Mouse (Mus musculus) midbrain, embryonic 15.5 days (tissue): ENCODE measurements around the gene Adam11. TPM values are rescaled to one million over a fixed set of nuclear protein-coding genes. Genes with fewer than 3 reads are reported as not detected.

ENCODE experiments used
- ATAC-seq: fragments of 200-750 bp; cut with Nextera tagmentation; replicated peaks from 2 replicates; pipeline ENCODE4 v1.8.0; 2017; ENCODE audit warnings: moderate TSS enrichment
- H3K27ac ChIP-seq: fragments of 300-500 bp; sonication (generic); 2 replicates; pipeline ENCODE4 v1.5.1; 2015; ENCODE audit warnings: mild to moderate bottlenecking, inconsistent platforms
- H3K27me3 ChIP-seq: fragments of 300-500 bp; sonication (generic); replicated peaks from 2 replicates; pipeline ENCODE4 v1.6.1; 2015; ENCODE audit warnings: inconsistent platforms
- H3K36me3 ChIP-seq: fragments of 300-500 bp; sonication (generic); replicated peaks from 2 replicates; pipeline ENCODE4 v1.6.1; 2015; ENCODE audit warnings: inconsistent platforms
- H3K4me1 ChIP-seq: fragments of 300-500 bp; sonication (generic); 2 replicates; pipeline ENCODE4 v1.6.1; 2015; ENCODE audit warnings: inconsistent platforms
- H3K4me2 ChIP-seq: fragments of 300-500 bp; sonication (generic); 2 replicates; pipeline ENCODE4 v1.6.1; 2015; ENCODE audit warnings: inconsistent platforms, mild to moderate bottlenecking, moderate library complexity
- H3K4me3 ChIP-seq: fragments of 300-500 bp; sonication (generic); 2 replicates; pipeline ENCODE4 v1.5.1; 2015; ENCODE audit warnings: mild to moderate bottlenecking, inconsistent platforms
- H3K9ac ChIP-seq: fragments of 300-500 bp; sonication (generic); 2 replicates; pipeline ENCODE4 v1.6.1; 2015; ENCODE audit warnings: mild to moderate bottlenecking, inconsistent platforms
- H3K9me3 ChIP-seq: fragments of 300-500 bp; sonication (generic); 2 replicates; pipeline ENCODE4 v1.6.1; 2016; ENCODE audit warnings: inconsistent platforms
- WGBS: fragments of 180-500 bp; shearing (Covaris S2); methylation state at CpG from one replicate; pipeline ENCODE4 v1.1.7; 2015; ENCODE audit warnings: mixed read lengths; 5-methylcytosine and 5-hydroxymethylcytosine counted together
- polyA plus RNA-seq: library from polyadenylated mRNA; unstranded; fragments of >200 nt; fragmentation: Nextera tagmentation; extraction: Ambion mirVana; gene quantifications from 2 replicates; pipeline ENCODE4 v1.2.1, GENCODE M21; 2015

The Adam11 gene
- polyA plus RNA-seq, 1 experiment from 2014 or later, result 40.4 TPM

DNA sequence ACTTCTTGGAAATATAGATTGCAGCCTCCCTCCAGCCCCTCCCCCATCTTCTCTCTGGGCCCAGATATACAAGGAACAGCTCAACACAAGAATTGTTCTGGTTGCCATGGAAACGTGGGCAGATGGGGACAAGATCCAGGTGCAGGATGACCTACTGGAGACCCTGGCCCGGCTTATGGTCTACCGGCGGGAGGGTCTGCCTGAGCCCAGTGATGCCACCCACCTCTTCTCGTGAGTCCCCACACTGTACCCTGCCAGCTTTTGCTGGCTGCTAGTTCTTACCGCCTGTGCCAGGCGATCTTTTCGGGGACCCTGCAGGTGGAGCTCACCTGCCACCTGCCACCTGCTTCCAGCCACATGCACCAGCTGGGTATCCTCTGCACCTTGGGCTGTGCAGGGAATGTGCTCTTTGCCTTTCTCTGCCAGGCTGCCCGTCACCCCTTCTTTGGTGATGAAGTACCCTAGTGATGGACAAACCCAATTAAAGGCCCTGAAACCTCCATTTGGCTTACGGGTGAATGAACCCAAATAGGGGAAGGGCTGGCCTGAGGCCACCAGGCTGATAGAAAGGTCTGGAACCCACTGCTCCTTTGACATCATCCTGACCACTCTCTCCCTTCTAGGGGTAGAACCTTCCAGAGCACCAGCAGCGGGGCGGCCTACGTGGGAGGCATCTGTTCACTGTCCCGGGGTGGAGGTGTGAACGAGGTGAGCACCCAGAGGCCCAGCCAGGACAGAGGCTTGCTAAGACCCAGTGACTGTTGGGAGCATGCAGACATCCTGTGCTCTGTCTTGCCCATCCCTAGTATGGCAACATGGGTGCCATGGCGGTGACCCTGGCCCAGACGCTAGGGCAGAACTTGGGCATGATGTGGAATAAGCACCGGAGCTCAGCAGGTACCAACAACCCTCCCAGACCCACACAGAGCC, 11.8 kb downstream of the Adam11 start:
- H3K4me3 ChIP-seq, result no peak overlapping the region
- no peak for ATAC-seq
- H3K9me3 ChIP-seq, result no peaks in the 10 kb centered on the region
- peaks cover 12% of the 10 kb centered on the region; the same call in 1 of the 2 replicates for H3K36me3 ChIP-seq
- H3K4me1 ChIP-seq, result peaks cover 53% of the 10 kb centered on the region
- H3K27ac ChIP-seq, result peak overlapping the region; percentile 92
- WGBS, result 65% methylated on average over 18 of the region's 18 CpGs
- H3K9ac ChIP-seq, result no peak overlapping the region
- H3K4me2 ChIP-seq, result 0 out of 2 replicates have a peak overlapping the region, but pooled peaks have one; percentile 14
- H3K27me3 ChIP-seq, result no peaks in the 10 kb centered on the region

DNA sequence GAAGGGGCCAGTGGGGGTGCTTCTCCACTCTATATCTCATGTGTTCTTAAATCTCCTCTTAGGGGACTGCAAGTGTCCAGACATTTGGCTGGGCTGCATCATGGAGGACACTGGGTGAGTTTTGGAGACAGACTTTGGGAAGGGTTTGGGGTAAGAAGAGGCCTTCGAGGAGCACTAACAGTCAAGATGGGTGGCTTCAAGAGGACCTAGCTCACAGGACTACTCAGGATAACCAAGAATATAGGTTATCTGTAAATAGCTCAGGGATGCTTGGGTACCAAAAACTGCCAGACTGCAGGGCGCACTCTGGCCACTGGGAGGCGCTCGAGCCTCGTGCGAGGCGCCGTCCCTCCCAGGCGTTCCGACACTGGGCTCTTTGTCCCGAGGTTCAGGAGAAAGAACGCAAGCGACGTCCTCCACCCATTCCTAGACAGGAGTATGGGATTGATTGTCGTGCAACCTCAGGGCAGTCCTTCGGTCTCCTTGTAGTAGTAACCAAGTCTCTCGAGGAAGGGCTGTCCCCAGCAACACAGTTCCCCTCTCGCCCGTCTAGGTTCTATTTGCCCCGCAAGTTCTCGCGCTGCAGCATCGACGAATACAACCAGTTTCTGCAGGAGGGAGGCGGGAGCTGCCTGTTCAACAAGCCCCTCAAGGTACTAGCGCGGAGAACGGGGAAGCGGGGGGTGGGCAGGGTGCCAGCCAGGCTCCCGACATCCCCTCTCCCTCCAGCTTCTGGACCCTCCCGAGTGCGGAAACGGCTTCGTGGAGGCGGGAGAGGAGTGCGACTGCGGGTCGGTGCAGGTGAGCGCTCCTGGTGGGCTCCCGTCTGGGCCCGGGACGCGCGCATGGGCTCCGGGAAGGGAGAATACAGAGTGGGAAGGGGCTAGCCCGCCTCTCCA, 12.7 kb downstream of the Adam11 start:
- H3K27me3 ChIP-seq, result no peaks in the 10 kb centered on the region
- peaks cover 57% of the 10 kb centered on the region for H3K4me1 ChIP-seq
- peak overlapping the region; percentile 86 for H3K4me2 ChIP-seq
- peaks cover 12% of the 10 kb centered on the region; the same call in 1 of the 2 replicates for H3K36me3 ChIP-seq
- H3K4me3 ChIP-seq, result peak overlapping the region; percentile 53
- H3K9me3 ChIP-seq, result no peaks in the 10 kb centered on the region
- H3K27ac ChIP-seq, result peak overlapping the region; percentile 92
- peak; percentile 59 for ATAC-seq
- H3K9ac ChIP-seq, result peak overlapping the region; percentile 64
- under 1% methylated on average over 46 of the region's 46 CpGs for WGBS

DNA sequence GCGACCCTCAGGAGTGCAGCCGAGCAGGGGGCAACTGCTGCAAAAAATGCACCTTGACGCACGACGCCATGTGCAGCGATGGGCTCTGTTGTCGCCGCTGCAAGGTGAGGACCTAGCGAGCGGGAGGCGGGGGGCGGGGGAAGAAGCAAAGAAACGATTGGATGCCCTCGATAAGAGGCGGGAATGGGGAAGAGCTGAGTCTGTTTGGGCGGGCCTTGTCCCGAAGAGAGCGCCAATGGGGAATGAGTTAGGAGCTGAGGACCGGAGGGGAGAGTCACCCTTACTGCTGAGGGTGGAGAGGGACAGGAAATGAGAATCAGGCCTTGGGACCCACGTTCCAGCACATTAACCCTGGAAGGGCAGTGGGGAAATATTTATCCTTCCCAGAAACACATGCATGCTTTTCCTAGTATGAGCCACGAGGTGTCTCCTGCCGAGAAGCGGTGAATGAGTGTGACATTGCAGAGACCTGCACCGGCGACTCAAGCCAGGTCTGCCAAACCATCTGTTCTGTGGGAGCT, 13.4 kb downstream of the Adam11 start:
- ATAC-seq, result peak; percentile 86
- under 1% methylated on average over 25 of the region's 25 CpGs for WGBS
- peak overlapping the region; percentile 64 for H3K9ac ChIP-seq
- peaks cover 57% of the 10 kb centered on the region for H3K4me1 ChIP-seq
- H3K4me3 ChIP-seq, result peak overlapping the region; percentile 53
- H3K4me2 ChIP-seq, result peak overlapping the region; percentile 86
- H3K27me3 ChIP-seq, result no peaks in the 10 kb centered on the region
- peaks cover 12% of the 10 kb centered on the region; the same call in 1 of the 2 replicates for H3K36me3 ChIP-seq
- H3K9me3 ChIP-seq, result no peaks in the 10 kb centered on the region
- H3K27ac ChIP-seq, result peak overlapping the region; percentile 92

DNA sequence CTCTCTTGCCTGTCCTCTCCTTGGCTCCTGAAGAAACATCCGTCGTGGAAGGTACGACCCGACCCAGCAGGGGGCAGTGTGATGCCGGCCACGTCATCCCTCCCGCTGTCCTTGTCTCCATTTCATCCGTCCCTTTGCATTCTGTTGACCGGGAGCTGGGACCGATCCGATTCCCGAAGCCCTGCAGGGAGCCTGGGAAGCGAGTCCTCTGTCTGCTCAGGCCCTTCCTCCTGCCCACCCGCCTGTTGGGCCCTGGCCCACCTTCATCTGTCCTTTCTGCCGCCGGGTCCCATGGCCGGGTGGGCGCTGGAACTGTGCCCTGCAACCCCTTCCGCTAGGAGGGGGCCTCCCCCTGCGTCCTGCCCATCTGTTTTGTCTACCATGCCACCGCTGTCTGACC, 16.4 kb downstream of the Adam11 start:
- WGBS, result 29% methylated on average over 21 of the region's 21 CpGs
- Histone ChIP-seq H3K4me3 (peak overlapping the region; percentile 4; the same call in 1 of the 2 replicates), H3K27ac (no peak overlapping the region)

DNA sequence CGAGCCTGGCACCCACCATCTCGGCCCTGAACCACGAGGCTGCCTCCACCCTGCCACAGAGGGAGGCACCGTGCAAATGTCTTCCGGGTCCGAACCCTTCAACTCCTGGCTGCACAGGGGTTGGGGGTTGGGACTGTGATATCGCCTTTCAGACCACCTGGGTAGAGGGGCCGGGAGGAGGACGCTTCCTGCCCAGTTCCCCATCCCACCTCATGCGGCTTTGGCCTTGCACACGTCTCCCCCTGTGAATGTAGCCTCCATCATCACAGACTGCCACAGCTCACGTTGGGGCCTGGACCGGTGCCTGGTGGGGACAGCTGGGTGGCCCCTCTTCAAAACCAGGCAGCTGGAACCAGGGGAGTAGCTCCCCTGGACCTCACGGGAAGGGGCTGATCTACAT, 16.9 kb downstream of the Adam11 start:
- H3K36me3 ChIP-seq, result peaks cover 12% of the 10 kb centered on the region; the same call in 1 of the 2 replicates
- no peak for ATAC-seq
- H3K4me1 ChIP-seq, result peaks cover 31% of the 10 kb centered on the region
- no peak overlapping the region; the same call in 1 of the 2 replicates for H3K9ac ChIP-seq
- H3K9me3 ChIP-seq, result no peaks in the 10 kb centered on the region
- H3K27ac ChIP-seq, result no peak overlapping the region
- no peak overlapping the region for H3K4me2 ChIP-seq
- 31% methylated on average over 14 of the region's 14 CpGs for WGBS
- no peaks in the 10 kb centered on the region for H3K27me3 ChIP-seq
- H3K4me3 ChIP-seq, result no peak overlapping the region

More for the DNA sequence above, 16.4 kb downstream of the Adam11 start:
- no peak for ATAC-seq
- Histone ChIP-seq H3K36me3 (peaks cover 12% of the 10 kb centered on the region; the same call in 1 of the 2 replicates), H3K4me1 (peaks cover 37% of the 10 kb centered on the region), H3K4me2 (peak overlapping the region; percentile 32), H3K27me3 (no peaks in the 10 kb centered on the region), H3K9me3 (no peaks in the 10 kb centered on the region), H3K9ac (peak overlapping the region; percentile 28)

DNA sequence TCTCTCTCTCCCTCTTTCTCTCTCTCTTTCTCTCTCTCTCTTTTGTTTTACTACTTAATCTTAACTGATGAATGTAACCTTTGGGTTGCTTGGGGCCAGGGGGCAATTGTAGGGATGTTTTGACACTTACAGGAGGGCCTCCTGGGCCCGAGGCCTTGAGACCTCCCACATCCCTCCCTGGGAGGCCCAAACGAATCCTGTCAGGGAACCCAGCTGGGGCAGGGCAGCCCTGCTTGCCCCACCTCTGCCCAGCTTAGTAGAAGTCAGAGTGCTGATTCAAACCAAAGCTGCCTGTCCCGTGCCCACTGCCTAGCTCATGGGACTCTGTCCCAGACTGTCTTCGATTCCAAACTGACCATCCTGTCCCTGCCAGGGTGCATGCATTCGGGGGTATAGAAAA, 17.4 kb downstream of the Adam11 start:
- Histone ChIP-seq H3K4me2 (no peak overlapping the region), H3K9me3 (no peaks in the 10 kb centered on the region), H3K9ac (no peak overlapping the region), H3K36me3 (peaks cover 12% of the 10 kb centered on the region; the same call in 1 of the 2 replicates), H3K4me3 (no peak overlapping the region), H3K27me3 (no peaks in the 10 kb centered on the region), H3K27ac (no peak overlapping the region), H3K4me1 (peaks cover 27% of the 10 kb centered on the region)
- WGBS, result 39% methylated on average over 5 of the region's 5 CpGs
- ATAC-seq, result no peak

DNA sequence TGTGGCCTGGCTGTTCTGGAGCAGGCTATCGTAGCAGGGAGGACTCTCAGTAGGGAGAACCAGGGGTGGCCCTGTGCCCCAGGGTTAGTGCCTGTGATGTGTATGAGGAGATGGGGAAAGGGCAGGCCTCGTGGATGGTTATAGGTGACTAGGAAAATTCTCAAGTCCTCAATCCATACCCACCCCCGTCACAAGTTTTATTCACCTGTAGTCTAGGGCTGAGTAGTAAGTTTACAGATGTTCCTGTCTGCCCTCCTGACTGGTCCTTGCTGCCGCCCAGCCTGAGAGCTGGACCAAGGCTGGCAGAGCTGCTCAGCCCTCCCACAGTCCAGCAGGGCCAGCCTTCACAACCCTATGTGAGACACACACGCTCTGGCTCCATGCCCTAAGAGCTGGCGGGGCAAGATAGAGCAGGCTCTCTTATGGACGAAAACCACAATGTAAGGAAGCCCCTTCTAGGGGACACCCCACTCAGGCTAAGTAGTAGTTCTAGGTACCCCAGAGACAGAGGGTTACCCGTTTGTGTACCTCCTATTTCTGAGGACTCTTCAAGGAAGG, 17.9 kb downstream of the Adam11 start:
- ATAC-seq, result no peak
- peaks cover 25% of the 10 kb centered on the region for H3K4me1 ChIP-seq
- no peak overlapping the region for H3K4me3 ChIP-seq
- H3K9me3 ChIP-seq, result no peaks in the 10 kb centered on the region
- 87% methylated on average over 8 of the region's 8 CpGs for WGBS
- H3K27ac ChIP-seq, result no peak overlapping the region
- H3K27me3 ChIP-seq, result no peaks in the 10 kb centered on the region
- H3K36me3 ChIP-seq, result peaks cover 12% of the 10 kb centered on the region; the same call in 1 of the 2 replicates
- no peak overlapping the region for H3K9ac ChIP-seq
- no peak overlapping the region for H3K4me2 ChIP-seq

DNA sequence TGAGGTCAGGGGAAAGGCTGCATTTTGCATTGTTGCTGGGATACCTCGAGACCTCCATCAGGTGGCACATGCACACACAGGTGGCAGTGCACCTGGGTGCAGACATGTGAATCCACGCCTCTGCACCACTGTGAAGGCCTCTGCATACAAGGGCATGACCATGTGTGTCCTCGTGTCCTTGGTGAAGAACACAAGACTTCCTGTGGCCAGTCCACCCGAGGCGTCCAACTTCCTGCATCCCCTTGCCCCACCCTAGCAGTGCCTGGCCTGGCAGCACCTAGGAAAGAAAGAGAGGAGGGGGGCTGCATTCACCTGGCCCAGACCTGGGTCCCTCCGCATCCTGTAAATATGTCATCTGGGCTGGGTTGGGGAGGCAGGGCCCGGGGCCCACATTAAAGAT, 18.6 kb downstream of the Adam11 start:
- Histone ChIP-seq H3K27me3 (no peaks in the 10 kb centered on the region), H3K4me2 (no peak overlapping the region), H3K4me3 (no peak overlapping the region), H3K36me3 (peaks cover 12% of the 10 kb centered on the region; the same call in 1 of the 2 replicates), H3K4me1 (peaks cover 24% of the 10 kb centered on the region), H3K27ac (no peak overlapping the region), H3K9me3 (no peaks in the 10 kb centered on the region), H3K9ac (no peak overlapping the region)
- WGBS, result 75% methylated on average over 7 of the region's 7 CpGs
- no peak for ATAC-seq

DNA sequence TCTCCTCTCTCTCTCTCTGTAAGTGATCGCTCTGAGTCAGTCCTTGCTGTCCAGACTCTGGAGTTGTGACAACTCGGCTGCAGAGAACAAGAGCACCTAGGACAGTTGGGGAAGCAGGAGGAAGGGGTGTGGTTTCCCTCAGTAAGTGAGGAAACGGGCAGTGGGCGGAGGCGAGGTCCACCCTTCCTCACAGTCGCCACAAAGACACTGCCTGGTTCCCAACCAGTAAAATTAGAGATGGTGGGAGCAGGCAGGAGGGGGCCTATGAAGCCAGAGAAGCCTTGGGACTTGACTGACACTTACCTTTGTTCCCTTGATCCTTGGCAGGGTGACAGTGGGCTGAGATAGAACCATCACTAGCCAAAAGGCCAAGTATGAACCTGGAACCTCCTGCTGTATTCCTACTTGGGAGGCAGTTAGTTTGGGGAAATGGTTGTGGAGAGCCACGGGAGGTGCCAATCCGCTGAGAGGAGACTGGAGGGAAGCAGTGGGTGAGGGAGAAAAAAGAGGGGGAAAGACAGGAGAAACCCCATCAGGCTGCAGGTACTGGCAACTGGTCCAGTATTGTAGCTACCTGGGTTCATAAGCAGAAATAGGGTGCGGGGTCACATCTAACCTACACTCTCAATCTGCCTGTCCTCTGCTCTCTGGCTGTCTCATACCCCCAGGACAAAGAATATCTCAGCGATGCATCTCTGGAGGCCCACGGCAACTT, 19.2 kb downstream of the Adam11 start:
- Histone ChIP-seq H3K4me2 (no peak overlapping the region), H3K4me1 (peaks cover 18% of the 10 kb centered on the region), H3K9ac (0 out of 2 replicates have a peak overlapping the region, but pooled peaks have one; percentile 4), H3K36me3 (peaks cover 12% of the 10 kb centered on the region; the same call in 1 of the 2 replicates), H3K27ac (no peak overlapping the region), H3K9me3 (no peaks in the 10 kb centered on the region), H3K4me3 (no peak overlapping the region), H3K27me3 (no peaks in the 10 kb centered on the region)
- 51% methylated on average over 11 of the region's 11 CpGs for WGBS
- no peak for ATAC-seq

DNA sequence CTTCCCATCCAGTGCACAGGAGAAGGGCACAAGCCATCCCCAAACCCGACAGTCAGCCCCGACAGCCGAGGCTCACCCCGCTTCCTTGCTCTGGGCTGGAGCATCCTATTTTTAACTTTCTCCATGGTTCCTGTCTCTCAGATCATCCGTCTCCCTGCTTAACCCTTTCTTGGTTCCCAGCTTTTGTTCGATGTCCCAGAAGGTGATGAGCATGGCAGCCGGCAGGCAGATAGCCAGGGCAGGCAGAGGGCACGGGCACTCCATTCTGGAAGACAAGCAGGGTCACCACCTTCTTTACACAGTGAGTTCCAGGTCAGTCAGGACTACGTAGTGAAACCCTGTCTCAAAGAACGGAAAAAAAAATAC, 19.7 kb downstream of the Adam11 start:
- no peak overlapping the region for H3K4me2 ChIP-seq
- H3K4me3 ChIP-seq, result no peak overlapping the region
- H3K4me1 ChIP-seq, result peaks cover 13% of the 10 kb centered on the region
- H3K9ac ChIP-seq, result 0 out of 2 replicates have a peak overlapping the region, but pooled peaks have one; percentile 4
- H3K36me3 ChIP-seq, result peaks cover 9% of the 10 kb centered on the region; the same call in 1 of the 2 replicates
- WGBS, result 60% methylated on average over 10 of the region's 10 CpGs
- H3K9me3 ChIP-seq, result no peaks in the 10 kb centered on the region
- no peak for ATAC-seq
- no peaks in the 10 kb centered on the region for H3K27me3 ChIP-seq
- H3K27ac ChIP-seq, result no peak overlapping the region

DNA sequence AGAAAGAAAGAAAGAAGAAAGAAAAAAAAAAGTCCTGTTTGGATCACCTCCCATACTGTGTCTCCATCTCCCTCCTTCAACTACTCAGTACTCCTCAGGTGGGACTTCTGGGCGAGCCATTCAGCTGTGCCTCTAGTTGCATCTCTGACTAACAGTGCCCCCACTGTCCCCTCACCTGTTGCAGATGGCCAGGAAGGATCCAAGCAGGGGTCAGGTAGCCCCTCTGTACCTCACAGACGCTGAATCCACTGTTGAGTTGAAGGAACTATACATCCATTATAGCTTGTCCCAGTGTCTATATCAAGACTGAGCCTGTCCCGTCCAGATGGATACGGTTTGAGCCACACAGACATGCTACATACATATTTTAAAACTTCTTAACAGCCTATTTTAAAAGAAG, 20.3 kb downstream of the Adam11 start:
- Histone ChIP-seq H3K4me2 (no peak overlapping the region), H3K9me3 (no peaks in the 10 kb centered on the region), H3K9ac (no peak overlapping the region), H3K27me3 (no peaks in the 10 kb centered on the region), H3K36me3 (peaks cover 4% of the 10 kb centered on the region; the same call in 1 of the 2 replicates), H3K4me3 (no peak overlapping the region), H3K27ac (no peak overlapping the region), H3K4me1 (peaks cover 13% of the 10 kb centered on the region)
- 86% methylated on average over 4 of the region's 4 CpGs for WGBS
- no peak for ATAC-seq
